Mouse (Mus musculus) E14TG2a.4 (cell line): ENCODE data around the gene Agap1.

ENCODE experiments used
- H3K27me3 ChIP-seq: 2 replicates; pipeline ENCODE4 v1.6.1; 2014; ENCODE audit warnings: low read length, control low read depth; ENCODE audit not compliant: insufficient read depth
- H3K36me3 ChIP-seq: 2 replicates; pipeline ENCODE4 v1.6.1; 2014; ENCODE audit warnings: low read length, control low read depth; ENCODE audit not compliant: insufficient read depth
- H3K4me1 ChIP-seq: replicated peaks from 2 replicates; pipeline ENCODE4 v1.6.1; 2014; ENCODE audit warnings: low read depth, low read length, control low read depth
- H3K4me3 ChIP-seq: replicated peaks from 2 replicates; pipeline ENCODE4 v1.5.1; 2014; ENCODE audit warnings: mild to moderate bottlenecking, low read length
- H3K9me3 ChIP-seq: 2 replicates; pipeline ENCODE4 v1.6.1; 2014; ENCODE audit warnings: low read length, control low read depth
- CTCF ChIP-seq: conservative IDR thresholded peaks from 2 replicates; pipeline ENCODE4 v1.5.1; 2014; ENCODE audit warnings: low read length
- NANOG ChIP-seq: IDR thresholded peaks from 2 replicates; pipeline ENCODE4 v1.6.1; 2014; ENCODE audit warnings: borderline replicate concordance, low read length, mixed read lengths
- POU5F1 ChIP-seq: IDR thresholded peaks from 2 replicates; pipeline ENCODE4 v1.6.1; 2014; ENCODE audit warnings: low read length, borderline replicate concordance

Agap1 gene

DNA sequence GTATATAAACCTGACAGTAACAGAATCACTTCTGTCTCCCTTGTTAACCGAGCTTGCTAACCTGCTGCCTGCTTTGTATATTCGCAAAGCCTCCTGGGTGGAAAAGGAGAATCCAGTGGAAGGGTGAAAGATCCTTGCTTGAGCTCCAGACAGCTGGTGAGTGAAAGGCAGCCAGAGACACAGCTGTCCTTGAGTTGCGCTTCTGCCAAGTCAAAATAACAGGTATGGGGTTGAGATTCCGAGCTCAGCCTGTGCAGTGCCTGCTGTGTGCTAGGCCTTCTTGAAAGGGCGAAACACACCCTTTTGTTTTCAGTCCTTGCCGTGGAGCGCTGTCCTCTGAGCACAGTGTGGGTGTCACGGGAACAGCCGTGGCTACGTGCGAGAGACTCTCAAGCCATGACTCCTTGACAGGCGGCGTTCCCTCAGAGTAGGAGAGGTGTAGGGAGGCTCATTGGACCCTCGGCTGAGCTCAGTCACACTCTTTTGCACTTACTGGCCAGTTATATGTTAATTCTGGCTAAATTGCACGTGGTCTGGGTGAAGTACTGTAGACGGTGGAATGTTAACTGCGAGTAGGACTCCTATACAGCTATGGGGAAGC lies 67.4 kb downstream of the Agap1 start:
- Histone ChIP-seq H3K27me3 (no peaks in the 10 kb centered on the region), H3K9me3 (no peaks in the 10 kb centered on the region), H3K4me1 (peaks cover 87% of the 10 kb centered on the region), H3K4me3 (0 out of 2 replicates have a peak overlapping the region, but pooled peaks have one; percentile 8), H3K36me3 (no peaks in the 10 kb centered on the region)
- no peak for TF ChIP-seq CTCF
- no peak for TF ChIP-seq NANOG
- TF ChIP-seq POU5F1 = no peak

GRCm38 (mm10) chr1:89524369-89524768 lies 69.8 kb downstream of the Agap1 start:
- no peaks in the 10 kb centered on the region for H3K9me3 ChIP-seq
- H3K27me3 ChIP-seq = no peaks in the 10 kb centered on the region
- TF ChIP-seq CTCF = peak; percentile 85
- no peak for TF ChIP-seq POU5F1
- H3K4me1 ChIP-seq = peaks cover 73% of the 10 kb centered on the region
- H3K36me3 ChIP-seq = no peaks in the 10 kb centered on the region
- H3K4me3 ChIP-seq = no peak overlapping the region

GRCm38 (mm10) chr1:89524998-89525397 lies 70.4 kb downstream of the Agap1 start:
- peaks cover 68% of the 10 kb centered on the region for H3K4me1 ChIP-seq
- H3K4me3 ChIP-seq = no peak overlapping the region
- TF ChIP-seq POU5F1 = no peak
- TF ChIP-seq NANOG = no peak
- no peak for TF ChIP-seq CTCF
- H3K36me3 ChIP-seq = no peaks in the 10 kb centered on the region
- no peaks in the 10 kb centered on the region for H3K9me3 ChIP-seq
- no peaks in the 10 kb centered on the region for H3K27me3 ChIP-seq

DNA sequence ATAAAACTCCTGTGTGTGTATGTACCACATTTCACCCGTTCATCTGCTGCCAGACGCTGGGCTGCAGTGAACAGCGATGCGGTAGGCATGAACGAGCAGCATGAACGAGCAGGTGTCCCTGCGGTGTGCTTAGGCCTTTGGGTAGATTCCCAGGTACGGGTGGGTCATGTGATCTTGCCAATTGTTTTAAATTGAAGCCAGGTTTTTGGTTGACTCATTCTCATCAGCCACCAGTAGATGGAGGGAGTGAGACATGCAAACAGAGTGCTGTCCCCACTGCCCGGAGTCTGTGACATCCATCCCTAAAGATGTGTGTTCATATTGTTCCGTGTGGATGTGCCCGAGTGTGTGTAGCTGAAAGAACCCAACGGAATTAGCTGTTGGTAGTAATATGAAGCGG lies 71.2 kb downstream of the Agap1 start:
- TF ChIP-seq NANOG = no peak
- TF ChIP-seq POU5F1 = no peak
- peak; percentile 46 for TF ChIP-seq CTCF
- Histone ChIP-seq H3K36me3 (no peaks in the 10 kb centered on the region), H3K4me3 (no peak overlapping the region), H3K4me1 (peaks cover 59% of the 10 kb centered on the region), H3K27me3 (no peaks in the 10 kb centered on the region), H3K9me3 (no peaks in the 10 kb centered on the region)

DNA sequence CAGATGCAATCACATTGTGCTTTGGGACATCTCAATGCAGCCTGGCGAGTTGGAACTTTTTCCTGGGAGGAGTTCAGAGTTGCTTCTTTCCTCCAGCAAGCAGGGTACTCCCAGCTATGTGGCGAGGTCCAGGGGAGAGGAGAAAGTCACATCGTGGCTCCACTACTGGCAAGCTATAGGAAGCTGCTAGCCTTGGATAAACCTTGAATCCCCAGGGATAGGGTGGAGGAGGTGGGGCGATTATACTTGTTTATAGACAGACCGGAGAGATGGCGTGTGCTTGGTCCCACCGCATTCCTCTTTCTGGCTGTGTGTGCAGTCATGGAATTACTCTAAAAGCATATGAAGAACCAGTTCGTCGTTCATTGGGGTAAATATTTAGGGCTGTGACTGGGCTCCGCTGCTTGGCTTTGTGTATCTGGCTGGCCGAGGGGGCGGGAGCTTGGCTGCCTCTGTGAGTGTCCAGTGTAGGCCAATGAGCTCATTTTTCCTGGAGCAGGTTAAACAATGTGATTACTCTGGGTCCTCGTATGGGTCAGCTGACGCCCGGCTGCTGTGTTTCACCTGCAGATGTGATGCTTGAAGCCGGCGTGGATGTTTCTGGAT lies 74.2 kb downstream of the Agap1 start:
- peaks cover 30% of the 10 kb centered on the region for H3K4me1 ChIP-seq
- no peak overlapping the region for H3K4me3 ChIP-seq
- no peaks in the 10 kb centered on the region for H3K9me3 ChIP-seq
- H3K27me3 ChIP-seq = no peaks in the 10 kb centered on the region
- no peak for TF ChIP-seq POU5F1
- no peak for TF ChIP-seq NANOG
- no peaks in the 10 kb centered on the region for H3K36me3 ChIP-seq

- Histone ChIP-seq H3K36me3 (no peaks in the 10 kb centered on the region), H3K27me3 (no peaks in the 10 kb centered on the region), H3K9me3 (no peaks in the 10 kb centered on the region), H3K4me1 (peaks cover 28% of the 10 kb centered on the region), H3K4me3 (no peak overlapping the region)
- TF ChIP-seq CTCF (no peak), NANOG (no peak), POU5F1 (no peak)
Observed at GRCm38 (mm10) chr1:89533702-89534101, 79.1 kb downstream of the Agap1 start.

- Histone ChIP-seq H3K4me3 (no peak overlapping the region), H3K27me3 (no peaks in the 10 kb centered on the region), H3K9me3 (no peaks in the 10 kb centered on the region), H3K36me3 (0 out of 2 replicates have a peak, but pooled peaks cover 2% of the 10 kb centered on the region), H3K4me1 (peaks cover 38% of the 10 kb centered on the region)
- TF ChIP-seq POU5F1 (no peak), NANOG (no peak), CTCF (no peak)
Observed at GRCm38 (mm10) chr1:89535206-89535605, 80.6 kb downstream of the Agap1 start.

DNA sequence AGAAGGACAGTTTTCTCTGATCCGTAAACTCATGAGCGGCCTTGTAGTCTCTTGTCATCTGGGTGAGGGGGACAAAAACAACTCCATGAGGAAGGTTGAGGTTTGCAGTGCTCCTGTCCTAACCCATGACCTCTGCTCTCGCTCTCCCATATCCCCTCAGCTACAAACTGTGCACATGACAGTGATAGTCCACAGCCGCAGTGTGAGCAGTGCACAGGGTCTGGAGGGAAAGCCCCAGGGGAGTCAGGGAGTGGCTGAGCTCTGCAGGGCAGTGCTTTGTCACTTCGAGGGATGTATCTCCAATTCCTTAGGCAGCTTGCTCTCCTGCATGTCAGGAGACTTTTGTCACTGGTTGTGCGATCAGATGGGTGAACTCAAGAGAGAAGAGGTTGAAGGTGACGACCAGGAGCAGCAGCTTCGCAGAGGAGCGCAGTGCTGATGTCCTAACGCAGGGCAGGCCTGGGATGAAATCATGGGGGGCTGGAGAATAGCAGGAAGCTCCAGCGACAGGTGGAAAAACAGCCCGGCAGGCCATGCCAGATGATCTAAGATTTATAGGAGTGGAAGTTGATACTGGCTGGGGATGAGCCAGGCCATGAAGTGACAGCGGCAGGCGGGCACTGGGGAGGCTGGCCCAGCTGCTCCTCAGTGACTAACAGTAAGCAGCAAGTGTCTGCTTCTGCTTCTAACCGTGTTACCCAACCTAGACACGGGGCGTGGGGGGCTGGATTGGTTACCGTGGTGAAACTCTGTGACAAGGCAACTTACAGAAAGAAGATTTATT lies 83.7 kb downstream of the Agap1 start:
- Histone ChIP-seq H3K36me3 (0 out of 2 replicates have a peak, but pooled peaks cover 3% of the 10 kb centered on the region), H3K9me3 (no peaks in the 10 kb centered on the region), H3K4me1 (peaks cover 59% of the 10 kb centered on the region), H3K27me3 (no peaks in the 10 kb centered on the region), H3K4me3 (no peak overlapping the region)
- TF ChIP-seq NANOG (no peak), POU5F1 (no peak), CTCF (no peak)

DNA sequence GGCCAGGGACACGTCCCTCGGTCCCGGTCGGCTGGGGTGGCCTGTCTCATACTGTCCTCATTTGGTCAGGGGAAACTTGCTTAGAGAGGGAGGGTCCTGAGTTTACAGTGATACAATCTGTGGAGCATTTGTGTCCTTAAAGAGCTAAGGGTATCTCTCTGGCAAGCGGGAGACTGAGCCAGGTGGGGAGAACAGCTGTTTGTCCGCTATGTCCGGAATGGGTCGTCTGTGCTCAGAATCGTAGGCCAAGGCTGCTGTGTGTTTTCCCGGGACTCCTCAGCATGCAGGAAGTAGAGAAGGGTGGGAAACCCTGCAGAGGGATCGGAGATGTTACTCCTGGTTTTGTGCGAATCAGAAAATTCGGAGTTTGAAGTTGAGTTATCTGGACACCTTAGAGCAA lies 84.5 kb downstream of the Agap1 start:
- Histone ChIP-seq H3K36me3 (0 out of 2 replicates have a peak, but pooled peaks cover 3% of the 10 kb centered on the region), H3K27me3 (no peaks in the 10 kb centered on the region), H3K4me1 (peaks cover 59% of the 10 kb centered on the region), H3K4me3 (no peak overlapping the region), H3K9me3 (no peaks in the 10 kb centered on the region)
- TF ChIP-seq NANOG (no peak), CTCF (no peak), POU5F1 (no peak)
